Mouse (Mus musculus): ENCODE measurements around the gene Pitpnb. TPM values are rescaled to one million over a fixed set of nuclear protein-coding genes. Genes with fewer than 3 reads are reported as not detected.
A peak's percentile ranks its signal among the peaks of the same experiment; 100 is the strongest.

Pitpnb gene
- polyA plus RNA-seq, 1 experiment from 2014 or later, result 130 TPM

GRCm38 (mm10) chr5:111410665-111411064 lies 80.1 kb downstream of the Pitpnb start:
- H3K9me3 ChIP-seq, result no peaks in the 10 kb centered on the region
- no peak overlapping the region for H3K4me3 ChIP-seq
- H3K4me1 ChIP-seq, result peaks cover 53% of the 10 kb centered on the region
- H3K27ac ChIP-seq, result no peak overlapping the region
- no peaks in the 10 kb centered on the region for H3K36me3 ChIP-seq (replicated peaks)
- peaks cover 58% of the 10 kb centered on the region for H3K27me3 ChIP-seq (ENCODE audit: poor library complexity, severe bottlenecking)
- DNase-seq (ENCODE audit: extremely low spot score, low spot score), result no peak
- 81% methylated on average over 3 of the region's 3 CpGs for WGBS

GRCm38 (mm10) chr5:111414192-111414591 lies 83.6 kb downstream of the Pitpnb start:
- peak overlapping the region; percentile 97; the same call in 1 of the 2 replicates for H3K4me3 ChIP-seq
- H3K36me3 ChIP-seq (replicated peaks), result peaks cover 9% of the 10 kb centered on the region
- H3K9me3 ChIP-seq, result no peaks in the 10 kb centered on the region
- peaks cover 56% of the 10 kb centered on the region for H3K27me3 ChIP-seq (ENCODE audit: poor library complexity, severe bottlenecking)
- peak; percentile 76 for DNase-seq (ENCODE audit: extremely low spot score, low spot score)
- WGBS, result under 1% methylated on average over 5 of the region's 5 CpGs
- H3K4me1 ChIP-seq, result peaks cover 65% of the 10 kb centered on the region
- peak overlapping the region; percentile 99 for H3K27ac ChIP-seq

GRCm38 (mm10) chr5:111414770-111415249 lies 84.2 kb downstream of the Pitpnb start:
- peak overlapping the region; percentile 97 for H3K4me3 ChIP-seq
- H3K4me1 ChIP-seq, result peaks cover 66% of the 10 kb centered on the region
- peaks cover 16% of the 10 kb centered on the region for H3K36me3 ChIP-seq (replicated peaks)
- H3K9me3 ChIP-seq, result no peaks in the 10 kb centered on the region
- DNase-seq (ENCODE audit: extremely low spot score, low spot score), result no peak
- WGBS, result 33% methylated on average over 4 of the region's 4 CpGs
- H3K27me3 ChIP-seq (ENCODE audit: poor library complexity, severe bottlenecking), result peaks cover 56% of the 10 kb centered on the region
- H3K27ac ChIP-seq, result peak overlapping the region; percentile 99

- no peaks in the 10 kb centered on the region for H3K9me3 ChIP-seq
- H3K4me1 ChIP-seq, result peaks cover 70% of the 10 kb centered on the region
- H3K4me3 ChIP-seq, result peak overlapping the region; percentile 97
- WGBS, result 1% methylated on average over 14 of the region's 14 CpGs
- DNase-seq (ENCODE audit: extremely low spot score, low spot score), result no peak
- H3K27me3 ChIP-seq (ENCODE audit: poor library complexity, severe bottlenecking), result peaks cover 56% of the 10 kb centered on the region
- peaks cover 23% of the 10 kb centered on the region for H3K36me3 ChIP-seq (replicated peaks)
- peak overlapping the region; percentile 99 for H3K27ac ChIP-seq
Measured at GRCm38 (mm10) chr5:111415575-111415974, 85.0 kb downstream of the Pitpnb start.

DNA sequence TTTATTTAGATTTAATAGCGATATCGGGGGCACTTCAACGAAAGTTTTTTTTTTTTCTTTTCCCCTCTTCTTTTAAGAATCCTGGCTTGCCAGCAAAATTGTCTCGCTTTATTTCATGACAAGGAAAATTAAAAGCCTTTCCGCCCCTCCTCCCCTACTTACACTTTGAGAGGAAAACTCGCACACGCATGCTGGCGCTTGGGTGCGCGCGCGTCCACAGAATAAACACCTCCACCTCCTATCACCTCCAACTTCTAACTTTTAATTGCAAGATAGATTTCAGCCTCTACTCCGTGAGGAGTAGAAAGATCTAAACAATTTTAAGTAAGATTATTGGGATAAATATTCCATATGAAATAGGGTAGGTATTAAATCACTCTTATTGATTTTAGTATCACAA lies 85.5 kb downstream of the Pitpnb start:
- Histone ChIP-seq H3K36me3 (replicated peaks) (peaks cover 28% of the 10 kb centered on the region), H3K4me3 (peak overlapping the region; percentile 97), H3K27me3 (ENCODE audit: poor library complexity, severe bottlenecking) (peaks cover 58% of the 10 kb centered on the region), H3K4me1 (peaks cover 75% of the 10 kb centered on the region), H3K27ac (peak overlapping the region; percentile 99), H3K9me3 (no peaks in the 10 kb centered on the region)
- under 1% methylated on average over 13 of the region's 13 CpGs for WGBS
- DNase-seq (ENCODE audit: extremely low spot score, low spot score), result no peak

GRCm38 (mm10) chr5:111416591-111417374 lies 86.2 kb downstream of the Pitpnb start, which contains the start of gene Mn1:
TSS of gene Mn1 (plus strand) at chr5:111417362.
- DNase-seq (ENCODE audit: extremely low spot score, low spot score), result peak; percentile 96

GRCm38 (mm10) chr5:111417378-111418131 lies 87.0 kb downstream of the Pitpnb start:
- peak overlapping the region; percentile 99 for H3K27ac ChIP-seq
- peak overlapping the region; percentile 97 for H3K4me3 ChIP-seq
- peak; percentile 60 for DNase-seq (ENCODE audit: extremely low spot score, low spot score)
- peaks cover 90% of the 10 kb centered on the region for H3K4me1 ChIP-seq
- WGBS, result under 1% methylated on average over 105 of the region's 105 CpGs
- H3K36me3 ChIP-seq (replicated peaks), result peaks cover 43% of the 10 kb centered on the region
- H3K27me3 ChIP-seq (ENCODE audit: poor library complexity, severe bottlenecking), result peaks cover 55% of the 10 kb centered on the region
- H3K9me3 ChIP-seq, result no peaks in the 10 kb centered on the region

More at GRCm38 (mm10) chr5:111416591-111417374, 86.2 kb downstream of the Pitpnb start, which contains the start of gene Mn1:
- under 1% methylated on average over 86 of the region's 88 CpGs for WGBS
- peaks cover 60% of the 10 kb centered on the region for H3K27me3 ChIP-seq (ENCODE audit: poor library complexity, severe bottlenecking)
- H3K9me3 ChIP-seq, result no peaks in the 10 kb centered on the region
- H3K4me3 ChIP-seq, result peak within 1 kb of the TSS; percentile 97
- H3K4me1 ChIP-seq, result peaks cover 82% of the 10 kb centered on the region
- peaks cover 35% of the 10 kb centered on the region for H3K36me3 ChIP-seq (replicated peaks)
- H3K27ac ChIP-seq, result peak within 1 kb of the TSS; percentile 99

GRCm38 (mm10) chr5:111418202-111419120 lies 87.9 kb downstream of the Pitpnb start:
- H3K4me3 ChIP-seq, result peak overlapping the region; percentile 97
- H3K9me3 ChIP-seq, result no peaks in the 10 kb centered on the region
- peak overlapping the region; percentile 99 for H3K27ac ChIP-seq
- H3K27me3 ChIP-seq (ENCODE audit: poor library complexity, severe bottlenecking), result peaks cover 47% of the 10 kb centered on the region
- WGBS, result under 1% methylated on average over 63 of the region's 63 CpGs
- DNase-seq (ENCODE audit: extremely low spot score, low spot score), result peak; percentile 61
- H3K4me1 ChIP-seq, result peaks cover 92% of the 10 kb centered on the region
- peaks cover 52% of the 10 kb centered on the region for H3K36me3 ChIP-seq (replicated peaks)

DNA sequence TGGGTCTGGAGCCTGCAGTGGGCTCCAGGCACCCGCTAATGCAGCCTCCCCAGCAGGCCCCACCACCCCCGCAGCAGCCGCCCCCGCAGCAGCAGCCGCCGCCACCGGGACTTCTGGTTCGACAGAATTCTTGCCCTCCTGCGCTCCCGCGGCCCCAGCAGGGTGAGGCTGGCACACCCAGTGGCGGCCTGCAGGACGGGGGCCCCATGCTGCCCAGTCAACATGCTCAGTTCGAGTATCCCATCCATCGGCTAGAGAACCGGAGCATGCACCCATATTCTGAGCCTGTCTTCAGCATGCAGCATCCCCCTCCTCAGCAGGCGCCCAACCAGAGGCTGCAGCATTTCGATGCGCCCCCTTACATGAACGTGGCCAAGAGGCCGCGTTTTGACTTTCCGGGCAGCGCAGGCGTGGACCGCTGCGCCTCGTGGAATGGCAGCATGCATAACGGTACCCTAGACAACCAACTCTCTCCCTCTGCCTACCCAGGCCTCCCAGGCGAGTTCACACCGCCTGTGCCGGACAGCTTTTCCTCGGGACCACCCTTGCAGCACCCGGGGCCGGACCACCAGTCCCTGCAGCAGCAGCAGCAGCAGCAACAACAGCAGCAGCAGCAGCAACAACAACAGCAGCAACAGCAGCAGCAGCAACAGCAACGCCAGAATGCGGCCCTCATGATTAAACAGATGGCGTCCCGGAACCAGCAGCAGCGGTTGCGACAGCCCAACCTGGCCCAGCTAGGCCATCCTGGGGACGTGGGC lies 88.7 kb downstream of the Pitpnb start:
- Histone ChIP-seq H3K27me3 (ENCODE audit: poor library complexity, severe bottlenecking) (peaks cover 40% of the 10 kb centered on the region), H3K4me1 (peaks cover 92% of the 10 kb centered on the region), H3K36me3 (replicated peaks) (peaks cover 60% of the 10 kb centered on the region), H3K27ac (peak overlapping the region; percentile 99), H3K9me3 (no peaks in the 10 kb centered on the region), H3K4me3 (peak overlapping the region; percentile 97)
- DNase-seq (ENCODE audit: extremely low spot score, low spot score), result peak; percentile 53
- 3% methylated on average over 42 of the region's 42 CpGs for WGBS

GRCm38 (mm10) chr5:111420011-111420691 lies 89.6 kb downstream of the Pitpnb start:
- peak; percentile 50 for DNase-seq (ENCODE audit: extremely low spot score, low spot score)
- Histone ChIP-seq H3K36me3 (replicated peaks) (peaks cover 69% of the 10 kb centered on the region), H3K4me1 (peaks cover 92% of the 10 kb centered on the region), H3K4me3 (peak overlapping the region; percentile 97), H3K27me3 (ENCODE audit: poor library complexity, severe bottlenecking) (peaks cover 40% of the 10 kb centered on the region), H3K9me3 (no peaks in the 10 kb centered on the region), H3K27ac (peak overlapping the region; percentile 99)
- WGBS, result 1% methylated on average over 56 of the region's 56 CpGs

- no peaks in the 10 kb centered on the region for H3K9me3 ChIP-seq
- H3K4me3 ChIP-seq, result peak overlapping the region; percentile 97
- no peak for DNase-seq (ENCODE audit: extremely low spot score, low spot score)
- H3K4me1 ChIP-seq, result peaks cover 90% of the 10 kb centered on the region
- WGBS, result 39% methylated on average over 22 of the region's 22 CpGs
- peaks cover 75% of the 10 kb centered on the region for H3K36me3 ChIP-seq (replicated peaks)
- H3K27ac ChIP-seq, result peak overlapping the region; percentile 99
- H3K27me3 ChIP-seq (ENCODE audit: poor library complexity, severe bottlenecking), result peaks cover 40% of the 10 kb centered on the region
Measured at GRCm38 (mm10) chr5:111420896-111421295, 90.3 kb downstream of the Pitpnb start.

All from forebrain, embryonic 10.5 days (tissue).